Comparison of ENCODE assay signal across 19 mouse cellular contexts in the genomic region with DNA sequence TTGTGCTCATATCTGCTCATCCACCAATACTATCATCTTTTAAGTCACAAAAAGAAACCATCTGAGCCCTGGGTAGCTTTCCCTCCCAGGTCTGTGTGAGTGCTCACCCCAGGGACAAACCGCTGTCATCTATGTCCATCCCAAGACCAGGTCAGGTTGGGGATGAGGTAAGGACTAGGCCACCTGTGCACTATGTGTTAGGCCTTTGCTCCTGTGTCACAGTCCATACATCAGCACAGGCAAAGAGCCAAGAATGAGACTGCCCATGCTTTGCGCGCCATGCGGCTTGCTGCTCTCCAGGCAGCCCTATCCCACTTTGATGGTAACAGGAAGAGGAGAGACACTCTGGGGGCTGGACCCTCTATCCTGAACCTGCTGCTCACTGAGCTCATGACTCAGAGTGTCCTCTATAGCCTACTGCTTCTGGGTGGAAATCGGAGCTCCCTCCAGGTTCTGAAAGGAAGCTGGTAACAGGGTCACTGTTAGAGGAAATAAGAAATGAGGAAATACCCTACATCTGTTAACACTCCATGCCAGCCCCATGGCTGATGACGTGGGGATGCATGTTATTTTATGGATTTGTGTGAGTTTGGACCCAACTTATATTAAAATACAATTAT.
"Had no signal": no experiment of that assay in that cellular context is flagged by ENCODE, and none has a peak within 500 bp of the region (broad histone marks: within the 10 kb centered on the region; RNA-seq: fewer than 3 reads in every experiment).

No protein-coding gene starts in this region.

- ATAC-seq: midbrain, embryonic 15.5 days had no signal

- H3K9me3 ChIP-seq: midbrain, embryonic 12.5 days; midbrain, embryonic 15.5 days; neural tube, embryonic 12.5 days; neural tube, embryonic 15.5 days; stomach, embryonic 15.5 days had no signal

- H3K4me2 ChIP-seq: midbrain, embryonic 12.5 days; midbrain, embryonic 15.5 days; neural tube, embryonic 12.5 days; neural tube, embryonic 15.5 days; stomach, embryonic 15.5 days had no signal

- DNase-seq: kidney, adult 2 months; kidney, postnatal 25 days; layer of hippocampus, adult 9-11 months; layer of hippocampus, postnatal 36 days; lung, adult 2 months; lung, postnatal 14 days; lung, postnatal 4 days; right cerebral cortex, postnatal 25 days; spleen, adult 18-20 months; thymus, postnatal 25 days had no signal

- H3K4me3 ChIP-seq: layer of hippocampus, adult 2 months; left cerebral cortex, adult 2 months; midbrain, embryonic 12.5 days; midbrain, embryonic 15.5 days; neural tube, embryonic 12.5 days; neural tube, embryonic 15.5 days; stomach, embryonic 15.5 days had no signal

- H3K4me1 ChIP-seq: midbrain, embryonic 12.5 days; midbrain, embryonic 15.5 days; neural tube, embryonic 12.5 days; neural tube, embryonic 15.5 days; stomach, embryonic 15.5 days had no signal

- H3K9ac ChIP-seq: liver, embryonic 14.5 days; midbrain, embryonic 12.5 days; midbrain, embryonic 15.5 days; neural tube, embryonic 12.5 days; neural tube, embryonic 15.5 days; stomach, embryonic 15.5 days had no signal

- H3K27ac ChIP-seq: kidney, postnatal 0 days; left cerebral cortex, adult 2 months; liver, embryonic 14.5 days; midbrain, embryonic 12.5 days; midbrain, embryonic 15.5 days; neural tube, embryonic 12.5 days; neural tube, embryonic 15.5 days; stomach, embryonic 15.5 days had no signal

- H3K27me3 ChIP-seq: midbrain, embryonic 12.5 days; midbrain, embryonic 15.5 days; neural tube, embryonic 12.5 days; neural tube, embryonic 15.5 days; stomach, embryonic 15.5 days had no signal
